Mouse (Mus musculus) left cerebral cortex, postnatal 36 days (tissue): ENCODE data around the gene Cxcl2. TPM values are rescaled to one million over a fixed set of nuclear protein-coding genes. Genes with fewer than 3 reads are reported as not detected.

Experiments used
- DNase-seq, 2 experiments: peaks; one replicate each; pipeline ENCODE4 v3.0.0; 2021 to 2022; ENCODE audit warnings: low spot score in 2 of 2, mixed read lengths in 1 of 2
- intact Hi-C: fragments of 180-260 bp; cut with DNase I; formaldehyde crosslinking; loops from one replicate; pipeline ENCODE4 v1.15.1; 2025
- total RNA-seq, 2 experiments: library from RNA; stranded (reverse); gene quantifications; 2 replicates each; pipeline ENCODE4 v1.2.3; 2021

Gene Cxcl2
- total RNA-seq, 2 experiments from 2014 or later, result not detected

GRCm38 (mm10) chr5:90952731-90953481 lies 49.2 kb downstream of the Cxcl2 start:
- intact Hi-C loops, result loop anchor here (5.0 kb wide), 1 partner anchor 999 kb away; no protein-coding TSS in a partner anchor
- DNase-seq, result no peak

Other genes starting within 250 kb of the Cxcl2 start
- under 1 TPM in 1 of 2 experiments, not detected in 1; 0.20 TPM for gene Cxcl5, start 144.5 kb upstream of the Cxcl2 start, total RNA-seq
- under 1 TPM in 1 of 2 experiments, not detected in 1; 0.88 TPM for gene Ppbp, start 135.4 kb upstream of the Cxcl2 start, total RNA-seq
- gene Pf4, start 131.4 kb upstream of the Cxcl2 start, total RNA-seq, result 1 to 10 TPM; 2.3 to 2.9 TPM
- gene Cxcl3, start 117.8 kb upstream of the Cxcl2 start, total RNA-seq, result not detected
- not detected for gene Cxcl15, start 109.3 kb upstream of the Cxcl2 start, total RNA-seq
- not detected for gene Cxcl1, start 12.6 kb upstream of the Cxcl2 start, total RNA-seq
- 10 to 100 TPM; 17.0 to 17.8 TPM for gene Mthfd2l, start 27.2 kb downstream of the Cxcl2 start, total RNA-seq
- gene Epgn, start 123.6 kb downstream of the Cxcl2 start, total RNA-seq, result under 1 TPM in 1 of 2 experiments, not detected in 1; 0.23 TPM
- not detected for gene Ereg, start 170.8 kb downstream of the Cxcl2 start, total RNA-seq
- not detected for gene Areg, start 235.7 kb downstream of the Cxcl2 start, total RNA-seq